Mouse (Mus musculus): ENCODE results near the gene Pde2a.
A peak's percentile ranks its signal among the peaks of the same experiment; 100 is the strongest.
"Not testable (repeated sequence)": the region's sequence is repeated elsewhere in the genome, so short reads cannot be mapped to it uniquely, and the experiment has no call there.

The Pde2a gene

GRCm38 (mm10) chr7:101516460-101516859, 95.0 kb downstream of the Pde2a start:
- no peak for DNase-seq (ENCODE audit: low spot score)

GRCm38 (mm10) chr7:101521696-101522095, 100.2 kb downstream of the Pde2a start:
- no peak for DNase-seq (ENCODE audit: low spot score)

DNA sequence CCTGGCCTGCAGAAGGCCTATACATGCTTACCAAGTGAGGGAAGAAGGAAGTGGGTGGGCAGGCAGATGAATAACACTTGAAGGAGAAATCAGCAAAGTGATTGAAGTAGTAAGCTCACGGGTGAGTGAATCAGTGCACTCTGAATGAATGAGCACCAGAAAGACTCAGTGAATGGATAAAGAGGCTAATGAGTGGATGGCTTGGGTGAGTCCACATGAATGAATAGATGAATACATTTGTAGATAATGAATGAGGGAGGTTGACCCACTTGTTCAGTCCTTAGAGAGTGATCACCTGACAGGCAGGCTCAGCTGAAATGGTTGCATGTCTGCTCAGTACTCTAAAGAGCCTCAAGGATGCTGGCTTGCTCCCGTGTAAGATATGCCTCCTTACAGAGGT, 101.7 kb downstream of the Pde2a start:
- DNase-seq (ENCODE audit: low spot score), result peak; percentile 83

DNA sequence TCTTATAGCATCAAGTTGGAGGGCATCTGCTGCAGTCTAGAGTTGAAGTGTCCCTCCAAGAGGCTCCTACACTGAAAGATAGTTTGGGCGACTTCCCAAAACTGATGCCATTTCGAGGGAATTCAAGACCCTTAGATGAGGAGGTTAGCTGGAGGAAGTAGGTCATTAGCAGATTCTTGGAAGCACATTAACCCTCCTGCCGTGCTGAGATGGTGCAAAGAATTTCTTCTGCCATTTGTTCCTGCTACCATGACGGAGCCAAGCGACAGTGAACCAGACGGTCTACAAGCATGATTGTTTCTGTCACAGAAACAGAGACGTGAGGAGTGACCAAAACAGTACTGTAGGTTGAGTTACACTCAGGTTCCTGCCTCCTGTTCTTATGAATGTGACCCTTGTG, 105.0 kb downstream of the Pde2a start:
- no peak for DNase-seq (ENCODE audit: low spot score)

- no peak for DNase-seq (ENCODE audit: low spot score)
Observed at GRCm38 (mm10) chr7:101534428-101534827, 112.9 kb downstream of the Pde2a start.

DNA sequence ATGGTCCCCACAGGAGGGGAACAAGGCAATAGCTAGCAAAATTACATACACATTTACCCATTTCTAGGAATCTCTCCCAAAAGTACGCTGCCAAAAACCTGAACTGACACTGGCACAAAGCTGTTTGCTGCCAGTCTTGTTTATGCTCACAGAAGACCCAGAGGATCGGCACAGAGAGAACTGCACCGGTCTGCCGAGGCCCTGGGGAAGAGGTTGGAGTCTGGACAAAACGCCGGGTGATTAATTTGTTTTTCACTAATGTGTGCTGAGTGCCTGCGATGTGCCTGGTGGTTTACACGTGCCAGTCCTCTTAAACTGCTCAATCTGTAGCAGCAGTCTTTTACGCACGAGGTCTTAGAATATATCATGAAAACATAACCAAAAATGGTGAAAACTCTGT, 113.6 kb downstream of the Pde2a start:
- no peak for DNase-seq (ENCODE audit: low spot score)

DNA sequence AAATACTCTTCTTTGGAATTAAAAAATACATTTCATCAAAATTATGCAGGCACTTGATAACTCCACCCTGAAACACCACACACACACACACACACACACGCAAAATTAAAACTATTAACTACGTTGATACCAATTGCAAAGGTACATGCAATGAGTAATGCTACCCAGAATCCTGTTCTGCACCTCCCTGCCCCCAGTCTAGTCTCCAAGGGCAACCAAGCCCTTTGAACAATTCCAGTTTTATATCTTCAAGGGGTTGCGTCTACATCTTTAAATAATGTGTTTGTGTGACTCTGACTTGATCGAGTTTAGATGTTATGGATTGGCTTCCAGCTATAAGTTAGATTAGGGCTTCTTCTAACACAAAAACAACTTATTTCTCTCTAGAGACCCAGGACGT, 114.0 kb downstream of the Pde2a start:
- no peak for DNase-seq (ENCODE audit: low spot score)

GRCm38 (mm10) chr7:101537541-101537940, 116.0 kb downstream of the Pde2a start:
- no peak for DNase-seq (ENCODE audit: low spot score)

GRCm38 (mm10) chr7:101538141-101538933, 116.8 kb downstream of the Pde2a start:
- peak; percentile 79 for DNase-seq (ENCODE audit: low spot score)

DNA sequence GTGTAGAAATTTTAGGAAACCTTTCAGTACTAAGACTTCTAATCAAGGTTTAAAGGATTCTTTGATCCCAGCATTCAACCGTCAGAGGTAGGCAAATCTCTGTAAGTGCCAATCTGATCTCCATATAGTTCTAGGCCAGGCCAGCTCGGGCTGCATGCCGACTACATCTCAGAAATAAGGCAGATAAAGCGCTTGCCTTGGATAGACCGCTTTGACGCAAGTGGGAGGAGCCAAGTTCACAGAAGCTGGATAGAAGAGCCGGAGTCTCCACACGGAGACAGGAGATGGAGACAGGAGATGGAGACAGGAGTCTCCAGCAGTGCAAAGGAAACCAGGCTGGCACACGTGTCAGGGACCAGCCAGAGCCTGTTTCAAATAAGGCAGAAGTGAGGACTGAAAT, 118.3 kb downstream of the Pde2a start:
- no peak for DNase-seq (ENCODE audit: low spot score)

DNA sequence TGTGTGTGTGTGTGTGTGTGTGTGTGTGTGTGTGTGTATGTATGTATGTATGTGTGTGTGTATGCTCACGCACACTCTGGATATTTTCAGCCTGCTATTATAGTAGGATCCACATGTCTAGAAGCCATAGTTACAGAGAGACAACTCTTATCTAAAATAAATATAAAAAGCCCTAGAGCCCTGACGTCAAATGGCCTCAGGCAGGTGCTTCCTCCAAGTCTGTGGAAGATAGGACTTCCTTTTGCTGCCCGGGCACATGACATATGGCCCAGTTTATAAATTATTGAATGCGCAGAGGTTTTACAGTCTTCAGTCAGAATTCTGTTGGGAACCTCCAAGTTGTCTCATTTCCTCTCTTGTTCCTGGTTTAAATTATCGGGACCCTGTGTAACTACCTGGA, 119.2 kb downstream of the Pde2a start:
- DNase-seq (ENCODE audit: low spot score), result no peak

GRCm38 (mm10) chr7:101541132-101541531, 119.6 kb downstream of the Pde2a start:
- DNase-seq (ENCODE audit: low spot score), result peak; percentile 94

- no peak for DNase-seq (ENCODE audit: low spot score)
Observed at GRCm38 (mm10) chr7:101541734-101542133, 120.2 kb downstream of the Pde2a start.

- DNase-seq (ENCODE audit: low spot score), result no peak
Observed at GRCm38 (mm10) chr7:101547651-101548050, 126.2 kb downstream of the Pde2a start.

- no peak for DNase-seq (ENCODE audit: low spot score)
Observed at GRCm38 (mm10) chr7:101549266-101549665, 127.8 kb downstream of the Pde2a start.

DNA sequence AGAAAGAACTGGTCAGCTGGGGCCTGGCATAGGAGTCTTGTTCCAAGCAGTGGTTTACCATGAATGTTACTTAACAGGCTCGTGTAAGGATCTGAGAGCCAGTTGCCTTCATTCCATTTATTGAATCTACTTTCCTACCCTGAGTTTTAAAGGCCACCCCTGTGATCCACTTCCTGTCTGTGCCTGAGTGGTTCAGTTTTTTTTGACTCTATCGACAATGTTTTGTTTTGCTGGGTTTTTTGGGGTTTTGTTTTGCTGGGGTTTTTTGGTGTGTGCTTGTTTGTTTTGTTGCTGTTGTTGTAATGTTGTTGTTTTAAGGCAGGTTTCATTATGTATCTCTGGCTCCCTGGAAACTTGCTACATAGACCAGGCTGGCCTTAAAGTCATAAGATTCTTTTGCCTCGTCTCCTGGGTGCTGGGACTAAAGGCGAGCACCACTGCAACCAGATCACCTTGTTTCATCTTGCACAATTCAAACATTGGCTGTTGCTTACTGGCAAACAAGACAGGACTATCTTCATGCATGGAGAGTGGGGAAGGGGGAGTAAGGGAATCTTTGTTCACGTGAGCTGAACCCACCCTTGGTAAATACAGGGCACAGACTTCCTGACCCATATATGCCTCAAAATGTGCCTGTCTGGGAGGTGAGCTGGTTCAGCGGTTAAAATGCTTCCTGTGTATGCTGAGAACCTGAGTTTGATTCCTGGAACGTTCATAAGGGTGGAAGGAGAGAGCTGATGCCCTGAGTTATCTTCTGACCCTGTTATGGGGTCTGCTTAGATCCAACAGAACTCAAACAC, 129.4 kb downstream of the Pde2a start:
- no peak for DNase-seq (ENCODE audit: low spot score)

DNA sequence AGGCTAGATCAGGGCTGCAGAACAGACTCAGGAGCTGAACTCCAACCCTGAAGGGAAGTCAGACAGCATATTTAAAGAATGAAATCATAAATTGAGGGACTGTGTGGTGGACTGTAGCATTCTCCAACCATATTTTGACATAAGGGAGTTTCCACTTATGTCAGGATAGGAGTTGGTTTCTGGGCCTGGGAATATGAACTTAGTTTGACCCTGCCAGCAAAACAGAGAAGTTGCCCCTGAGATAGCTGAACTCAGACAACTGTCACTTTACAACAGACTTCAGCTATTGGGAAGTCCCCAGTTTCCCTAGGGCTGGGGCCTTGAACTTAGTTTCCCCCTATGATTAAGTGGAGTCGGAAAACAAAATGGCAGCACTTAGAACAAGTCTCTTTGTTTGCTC, 130.0 kb downstream of the Pde2a start:
- no peak for DNase-seq (ENCODE audit: low spot score)

GRCm38 (mm10) chr7:101555473-101555872, 134.0 kb downstream of the Pde2a start:
- DNase-seq (ENCODE audit: low spot score), result not testable (repeated sequence)

- DNase-seq (ENCODE audit: low spot score), result no peak
Observed at GRCm38 (mm10) chr7:101557391-101557790, 135.9 kb downstream of the Pde2a start.

GRCm38 (mm10) chr7:101559393-101559792, 137.9 kb downstream of the Pde2a start:
- DNase-seq (ENCODE audit: low spot score), result not testable (repeated sequence)

Data from retina, embryonic 14.5 days (tissue).